Mouse (Mus musculus): ENCODE measurements around the gene Dact3.

Gene Dact3

GRCm38 (mm10) chr7:16916342-16917265, 41.5 kb downstream of the Dact3 start:
- DNase-seq (ENCODE audit: low read depth): no peak

- DNase-seq (ENCODE audit: low read depth): no peak
Observed at GRCm38 (mm10) chr7:16917447-16917846, 42.3 kb downstream of the Dact3 start.

DNA sequence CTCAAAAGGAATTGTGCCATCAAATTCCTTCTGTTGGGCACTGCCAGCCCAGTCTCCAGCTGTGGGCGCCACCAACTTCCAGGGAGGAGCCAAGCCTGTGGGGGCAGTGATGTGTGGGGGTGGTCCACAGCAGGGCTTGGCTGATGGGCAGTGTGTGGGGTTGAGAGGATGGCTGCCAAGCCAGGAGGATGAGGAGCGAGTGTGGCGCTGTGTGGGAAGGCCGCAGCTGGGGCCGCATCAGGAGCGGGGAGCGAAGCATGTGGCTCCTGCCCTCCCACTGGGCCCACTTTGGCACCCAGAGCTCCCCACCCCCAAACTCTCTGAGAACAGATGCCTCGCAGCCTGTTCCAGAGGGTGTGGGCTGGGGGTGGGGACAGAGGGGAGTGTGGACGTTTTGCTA, 42.9 kb downstream of the Dact3 start:
- DNase-seq (ENCODE audit: low read depth): no peak

- no peak for DNase-seq (ENCODE audit: low read depth)
Observed at GRCm38 (mm10) chr7:16918670-16919069, 43.6 kb downstream of the Dact3 start.

DNA sequence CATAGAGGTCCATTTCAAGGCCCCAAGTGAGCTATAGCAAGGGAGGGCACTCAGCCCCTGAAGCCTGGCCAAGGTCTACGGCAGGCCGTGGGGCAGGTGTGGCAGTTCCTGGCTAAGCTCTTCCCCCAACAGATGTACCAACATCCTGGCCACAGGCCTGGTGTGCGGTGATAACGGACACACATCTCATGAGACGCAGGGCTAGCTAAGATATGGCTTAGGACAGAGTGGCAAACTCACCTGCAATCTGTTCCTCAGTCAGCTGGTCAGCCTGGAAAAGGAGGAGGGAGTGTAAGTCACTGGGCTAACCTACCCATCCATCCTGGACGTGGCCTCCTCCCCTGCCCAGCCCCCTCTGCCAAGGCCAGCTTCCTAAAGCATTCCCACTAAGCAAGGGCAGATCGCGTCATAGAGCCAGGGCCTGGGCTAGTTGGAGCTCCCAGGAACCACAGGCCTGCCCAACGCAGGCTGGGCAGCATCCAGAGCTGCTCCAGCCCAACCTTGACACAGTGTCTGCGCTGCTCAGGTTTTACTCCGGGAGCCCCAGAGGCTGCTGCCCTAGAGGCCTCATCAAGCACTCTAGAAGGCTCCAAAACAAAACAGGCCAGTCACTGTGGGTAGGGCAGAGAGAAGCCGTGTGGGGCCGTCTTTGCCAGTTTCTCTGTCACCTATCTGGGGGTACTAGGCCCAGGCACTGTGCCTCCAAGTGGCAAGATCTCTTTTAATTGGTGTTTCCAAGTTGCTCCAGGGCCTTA, 44.5 kb downstream of the Dact3 start:
- no peak for DNase-seq (ENCODE audit: low read depth)

DNA sequence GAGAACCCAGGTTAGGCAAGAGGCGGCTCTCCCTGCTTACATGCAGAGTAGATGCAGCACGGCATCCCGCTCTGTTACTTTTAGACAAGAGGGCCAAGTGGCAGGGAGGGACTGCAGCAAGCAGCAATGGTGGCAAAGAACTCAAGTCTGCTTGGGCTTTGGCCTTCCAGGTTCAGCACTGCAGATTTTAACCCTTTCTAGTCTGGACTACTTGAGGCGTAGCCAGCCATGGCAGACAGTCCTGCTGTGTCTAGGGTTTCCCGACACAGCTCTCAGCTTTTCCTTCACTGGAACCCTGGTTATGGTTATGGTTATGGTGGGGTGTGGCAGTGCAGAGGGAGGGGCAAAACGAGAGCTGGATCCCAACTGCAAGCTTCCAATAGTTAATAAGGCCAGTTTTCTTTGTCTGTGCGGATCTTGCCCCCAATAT, 45.0 kb downstream of the Dact3 start:
- no peak for DNase-seq (ENCODE audit: low read depth)

- DNase-seq (ENCODE audit: low read depth): no peak
Observed at GRCm38 (mm10) chr7:16920818-16921791, 46.0 kb downstream of the Dact3 start.

DNA sequence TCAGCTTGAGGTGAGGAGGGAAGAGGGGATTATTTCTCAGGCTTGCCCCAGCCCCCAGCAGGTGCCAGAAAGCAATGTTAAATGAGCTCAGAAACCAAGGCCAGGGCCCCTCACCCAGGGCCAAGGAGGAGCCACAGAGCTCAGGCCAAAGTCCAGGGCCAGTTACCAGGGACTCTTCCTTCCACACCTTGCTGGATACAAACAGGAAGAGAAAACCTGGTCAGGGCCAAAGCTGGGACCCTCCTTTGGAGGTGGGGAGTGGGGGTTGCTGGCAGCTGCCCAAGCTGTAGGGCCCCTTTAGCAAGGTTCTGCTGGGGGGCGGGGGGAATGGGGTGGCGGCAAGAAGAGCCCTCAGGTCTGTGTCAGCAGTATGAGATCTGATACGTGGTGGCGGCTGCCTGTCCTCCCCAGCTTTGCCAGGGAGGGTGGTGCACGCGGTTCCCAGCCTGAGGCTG, 46.8 kb downstream of the Dact3 start:
- DNase-seq (ENCODE audit: low read depth): no peak

DNA sequence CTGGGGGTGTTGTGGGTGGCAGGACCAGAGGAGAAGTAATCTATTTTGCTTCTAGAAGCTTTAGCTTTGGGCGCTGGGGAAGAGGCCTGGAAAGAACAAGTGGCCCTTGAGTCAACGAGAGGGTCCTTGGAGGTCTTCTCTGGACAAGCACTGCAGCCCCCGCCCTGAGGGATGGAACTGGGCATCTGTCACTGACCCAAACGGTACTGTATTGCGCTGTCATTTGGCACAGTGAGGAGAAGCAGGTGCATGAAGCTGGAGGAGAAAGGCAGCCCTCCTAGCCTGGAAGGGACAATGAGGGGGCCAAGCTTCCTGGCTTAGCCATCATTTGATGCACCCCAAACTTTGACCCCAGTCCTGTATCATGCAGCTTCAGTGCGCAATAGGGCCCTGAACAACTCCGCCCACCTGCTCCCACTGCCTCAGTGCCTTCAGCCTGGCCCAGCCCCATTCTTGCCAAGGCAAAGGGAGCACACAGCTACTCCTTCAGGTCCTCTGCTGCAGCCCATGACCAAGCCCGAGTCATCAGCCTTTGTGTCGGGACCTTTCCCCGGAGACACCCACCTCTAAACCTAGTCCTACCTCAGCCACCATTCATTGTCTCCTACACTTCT, 47.4 kb downstream of the Dact3 start:
- DNase-seq (ENCODE audit: low read depth): no peak

DNA sequence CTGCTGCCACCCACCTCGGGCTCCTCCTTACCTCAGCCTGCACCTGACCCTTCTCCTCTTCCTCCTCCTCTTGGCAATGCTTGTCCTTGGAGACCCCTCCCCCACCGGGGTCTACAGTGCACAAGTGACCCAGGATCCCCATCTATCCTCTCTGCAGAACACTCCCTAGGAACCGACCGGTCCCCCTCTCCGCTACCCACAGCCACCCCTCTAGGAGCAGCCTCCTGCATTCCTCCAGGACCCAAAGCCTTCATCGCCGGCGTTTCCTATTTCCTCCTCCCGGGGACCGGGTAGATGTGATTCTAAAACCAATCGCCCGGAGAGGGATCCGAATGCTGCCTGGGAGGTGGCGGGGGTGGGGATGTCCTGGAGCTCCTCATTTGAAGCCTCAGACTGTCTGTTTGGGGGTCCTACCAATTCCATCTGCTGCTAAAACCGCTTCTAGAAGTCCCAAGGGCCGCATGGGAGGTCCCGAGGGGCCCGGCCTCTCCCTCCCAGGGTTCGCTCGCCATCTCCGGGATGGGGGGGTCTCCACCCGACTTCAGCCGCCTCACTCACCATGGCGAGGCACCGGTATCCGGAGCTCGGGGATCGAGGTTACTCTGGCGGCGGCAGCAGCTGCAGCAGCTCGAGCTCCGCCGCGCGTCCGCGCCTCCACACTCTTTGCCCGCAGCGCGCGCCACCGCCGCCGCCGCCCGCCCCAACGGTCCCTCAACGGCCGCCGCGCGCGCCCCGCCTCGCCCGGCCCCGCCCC, 48.3 kb downstream of the Dact3 start:
- DNase-seq (ENCODE audit: low read depth): no peak

DNA sequence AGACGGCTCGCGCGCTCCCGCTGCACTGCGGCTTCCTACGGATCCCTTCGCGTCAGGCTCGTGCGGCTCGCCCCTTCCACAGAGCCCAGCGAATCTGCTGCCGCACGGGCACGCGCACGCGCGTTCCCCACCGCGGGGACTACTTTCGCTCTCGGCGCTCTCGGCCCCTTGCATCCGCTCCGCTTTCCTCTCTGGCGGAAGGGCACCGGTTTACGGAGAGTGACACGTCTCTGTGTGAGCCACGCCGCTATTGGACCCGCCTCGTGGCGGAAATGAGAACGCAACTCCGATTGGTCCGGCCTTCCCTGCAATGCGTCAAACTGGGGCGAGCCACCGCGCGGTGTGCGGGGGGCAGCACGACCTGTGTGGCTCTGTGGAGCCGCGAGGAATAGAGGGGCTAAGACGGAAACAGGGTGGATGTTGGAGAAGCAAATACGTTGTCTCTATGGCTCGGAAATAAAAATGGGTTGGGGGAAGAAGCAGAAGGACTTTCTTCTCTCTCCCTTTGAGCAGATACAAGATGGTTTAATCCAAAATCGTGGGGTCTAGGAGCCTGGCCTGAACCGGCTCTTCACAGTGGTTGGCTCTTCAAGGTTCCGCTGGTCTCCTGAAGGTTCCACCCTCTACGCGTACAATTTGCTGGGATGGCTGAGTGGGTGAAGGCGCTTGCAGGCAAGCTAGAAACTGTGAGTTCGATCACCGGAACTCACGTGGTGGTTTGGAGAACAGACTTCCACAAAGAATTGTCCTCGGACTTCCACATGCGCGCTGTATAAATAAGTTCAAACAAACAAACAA, 49.1 kb downstream of the Dact3 start, which contains the start of gene Calm3:
TSS of gene Calm3 (minus strand) at position 78 of the 798 bp plus-strand sequence.
- DNase-seq (ENCODE audit: low read depth): peak; percentile 100

- DNase-seq (ENCODE audit: low read depth): no peak
Observed at GRCm38 (mm10) chr7:16928341-16928740, 53.2 kb downstream of the Dact3 start.

GRCm38 (mm10) chr7:16930850-16931249, 55.7 kb downstream of the Dact3 start:
- peak; percentile 86 for DNase-seq (ENCODE audit: low read depth)

GRCm38 (mm10) chr7:16931968-16932627, 57.0 kb downstream of the Dact3 start:
- DNase-seq (ENCODE audit: low read depth): peak; percentile 93

- peak; percentile 81 for DNase-seq (ENCODE audit: low read depth)
Observed at GRCm38 (mm10) chr7:16932704-16933577, 57.8 kb downstream of the Dact3 start.

Data from naive thymus-derived CD4-positive, alpha-beta T cell, adult 2 months (primary cell).